8 mouse cellular contexts compared by ENCODE assay signal in genomic region chr4:147814592-147815167, GRCm38 (mm10). TPM values are rescaled to one million over a fixed set of nuclear protein-coding genes. Genes with fewer than 3 reads are reported as not detected.
A peak's percentile ranks its signal among the peaks of the same experiment; 100 is the strongest.
DNase-seq lines count a peak whose midpoint lies in the region; ATAC-seq lines count a peak whose summit lies in the region.

No protein-coding gene starts in this region.

- no peak overlapping the region for H3K27ac ChIP-seq in forebrain, embryonic 14.5 days (ENCODE audit: low read depth, low read length)
- no peak overlapping the region for H3K27ac ChIP-seq in forebrain, embryonic 15.5 days (replicated peaks)
- H3K27ac ChIP-seq in liver, embryonic 11.5 days (ENCODE audit: low read depth, low read length) = no peak overlapping the region
- H3K27ac ChIP-seq in intestine, embryonic 16.5 days (ENCODE audit: low read length) = no peak overlapping the region

- no peak overlapping the region for H3K4me2 ChIP-seq in forebrain, embryonic 14.5 days (ENCODE audit: low read length)
- H3K4me2 ChIP-seq in forebrain, embryonic 15.5 days (replicated peaks) = no peak overlapping the region
- H3K4me2 ChIP-seq in liver, embryonic 11.5 days = peak overlapping the region; percentile 15; the same call in 1 of the 2 replicates
- H3K4me2 ChIP-seq in intestine, embryonic 16.5 days (ENCODE audit: low read depth, low read length) = no peak overlapping the region

- H3K27me3 ChIP-seq in forebrain, embryonic 14.5 days (replicated peaks; ENCODE audit: control insufficient read depth, insufficient read depth, low read length) = no peaks in the 10 kb centered on the region
- no peaks in the 10 kb centered on the region for H3K27me3 ChIP-seq in forebrain, embryonic 15.5 days
- no peaks in the 10 kb centered on the region for H3K27me3 ChIP-seq in liver, embryonic 11.5 days (replicated peaks; ENCODE audit: control insufficient read depth, insufficient read depth, low read length)
- H3K27me3 ChIP-seq in intestine, embryonic 16.5 days (replicated peaks; ENCODE audit: control insufficient read depth, insufficient read depth, low read length) = no peaks in the 10 kb centered on the region

- ATAC-seq in forebrain, embryonic 14.5 days = no peak
- no peak for ATAC-seq in forebrain, embryonic 15.5 days (replicated peaks)
- ATAC-seq in liver, embryonic 11.5 days (replicated peaks; ENCODE audit: low FRiP score) = peak; percentile 27
- ATAC-seq in intestine, embryonic 16.5 days = no peak

- 0 out of 2 replicates have a peak, but pooled peaks cover 4% of the 10 kb centered on the region for H3K9me3 ChIP-seq in forebrain, embryonic 14.5 days (replicated peaks; ENCODE audit: control insufficient read depth, low read length)
- peaks cover 7% of the 10 kb centered on the region; the same call in 1 of the 2 replicates for H3K9me3 ChIP-seq in forebrain, embryonic 15.5 days
- no peaks in the 10 kb centered on the region for H3K9me3 ChIP-seq in liver, embryonic 11.5 days (ENCODE audit: control insufficient read depth, low read length)
- peaks cover 5% of the 10 kb centered on the region; the same call in 1 of the 2 replicates for H3K9me3 ChIP-seq in intestine, embryonic 16.5 days (ENCODE audit: control insufficient read depth, low read length)

- DNase-seq in forebrain, embryonic 14.5 days (ENCODE audit: low spot score) = peak; percentile 7
- peak; percentile 56 for DNase-seq in thymus, postnatal 0 days (ENCODE audit: low spot score)
- DNase-seq in thymus, adult 18-20 months = no peak
- DNase-seq in liver, embryonic 11.5 days (ENCODE audit: low spot score) = no peak
- no peak for DNase-seq in gastrocnemius, adult 18-20 months (ENCODE audit: low spot score)
- no peak for DNase-seq in left cerebral cortex, postnatal 36 days (ENCODE audit: low spot score in 2 of 2)

- H3K4me1 ChIP-seq in forebrain, embryonic 14.5 days (ENCODE audit: control insufficient read depth, insufficient read depth, low read length) = no peaks in the 10 kb centered on the region
- H3K4me1 ChIP-seq in forebrain, embryonic 15.5 days = no peaks in the 10 kb centered on the region
- H3K4me1 ChIP-seq in liver, embryonic 11.5 days (replicated peaks; ENCODE audit: control insufficient read depth, insufficient read depth, low read length) = no peaks in the 10 kb centered on the region
- no peaks in the 10 kb centered on the region for H3K4me1 ChIP-seq in intestine, embryonic 16.5 days (ENCODE audit: control insufficient read depth, insufficient read depth, low read length)

- intact Hi-C loops in left cerebral cortex, postnatal 36 days (cut with DNase I) = no loop called here

- H3K36me3 ChIP-seq in forebrain, embryonic 14.5 days (ENCODE audit: control insufficient read depth, insufficient read depth, low read length) = no peaks in the 10 kb centered on the region
- H3K36me3 ChIP-seq in forebrain, embryonic 15.5 days = no peaks in the 10 kb centered on the region
- H3K36me3 ChIP-seq in liver, embryonic 11.5 days (ENCODE audit: control insufficient read depth, insufficient read depth, low read length) = no peaks in the 10 kb centered on the region
- no peaks in the 10 kb centered on the region for H3K36me3 ChIP-seq in intestine, embryonic 16.5 days (ENCODE audit: control insufficient read depth, insufficient read depth, low read length)

- WGBS in forebrain, embryonic 14.5 days = 82% methylated on average over 2 of the region's 2 CpGs
- 84% methylated on average over 2 of the region's 2 CpGs for WGBS in forebrain, embryonic 15.5 days
- 46% methylated on average over 2 of the region's 2 CpGs for WGBS in liver, embryonic 11.5 days
- 86% methylated on average over 2 of the region's 2 CpGs for WGBS in intestine, embryonic 16.5 days

- H3K4me3 ChIP-seq in forebrain, embryonic 14.5 days (ENCODE audit: low read depth, low read length) = no peak overlapping the region
- H3K4me3 ChIP-seq in forebrain, embryonic 15.5 days = no peak overlapping the region
- no peak overlapping the region for H3K4me3 ChIP-seq in liver, embryonic 11.5 days (ENCODE audit: low read depth, low read length)
- H3K4me3 ChIP-seq in intestine, embryonic 16.5 days (ENCODE audit: low read length) = no peak overlapping the region

- H3K9ac ChIP-seq in forebrain, embryonic 14.5 days (ENCODE audit: low read length) = no peak overlapping the region
- no peak overlapping the region for H3K9ac ChIP-seq in forebrain, embryonic 15.5 days (replicated peaks)
- no peak overlapping the region for H3K9ac ChIP-seq in liver, embryonic 11.5 days (ENCODE audit: low read depth, low read length)
- H3K9ac ChIP-seq in intestine, embryonic 16.5 days (ENCODE audit: low read depth, low read length) = no peak overlapping the region

RNA-seq across cellular contexts. Expression of gene Zfp984, which starts 5.1 kb away (rescaled TPM):
- polyA plus RNA-seq in forebrain, embryonic 14.5 days (2014; fragmentation: Nextera tagmentation; extraction: Ambion mirVana) = 6.1 and 6.2 TPM in 2 replicates
- 4.9 and 5.3 TPM in 2 replicates for polyA plus RNA-seq in forebrain, embryonic 15.5 days (2015; fragmentation: Nextera tagmentation; extraction: Ambion mirVana)
- 16.4 TPM in 2 replicates for polyA plus RNA-seq in thymus, postnatal 0 days (2015; fragmentation: Nextera tagmentation; extraction: Ambion mirVana)
- polyA plus RNA-seq in liver, embryonic 11.5 days (2014; fragmentation: Nextera tagmentation; extraction: Ambion mirVana) = 15.1 and 15.7 TPM in 2 replicates
- total RNA-seq in gastrocnemius, adult 18-20 months (2021) = 1 to 10 TPM; 1.2 to 1.3 TPM
- total RNA-seq in left cerebral cortex, postnatal 36 days (2021) = 1 to 10 TPM; 1.9 to 2.0 TPM
- 12.8 and 13.6 TPM in 2 replicates for polyA plus RNA-seq in intestine, embryonic 16.5 days (2015; fragmentation: Nextera tagmentation; extraction: Ambion mirVana)

RNA-seq across cellular contexts. Expression of gene Zfp933, which starts 33.5 kb away (rescaled TPM):
- polyA plus RNA-seq in forebrain, embryonic 14.5 days (2014; fragmentation: Nextera tagmentation; extraction: Ambion mirVana) = 8.4 and 12.5 TPM in 2 replicates
- 8.3 and 10.7 TPM in 2 replicates for polyA plus RNA-seq in forebrain, embryonic 15.5 days (2015; fragmentation: Nextera tagmentation; extraction: Ambion mirVana)
- polyA plus RNA-seq in thymus, postnatal 0 days (2015; fragmentation: Nextera tagmentation; extraction: Ambion mirVana) = 4.5 and 5.6 TPM in 2 replicates
- 2.9 and 3.1 TPM in 2 replicates for polyA plus RNA-seq in liver, embryonic 11.5 days (2014; fragmentation: Nextera tagmentation; extraction: Ambion mirVana)
- 1 to 10 TPM; 7.8 to 9.0 TPM for total RNA-seq in gastrocnemius, adult 18-20 months (2021)
- 10 to 100 TPM; 15.2 to 21.5 TPM for total RNA-seq in left cerebral cortex, postnatal 36 days (2021)
- polyA plus RNA-seq in intestine, embryonic 16.5 days (2015; fragmentation: Nextera tagmentation; extraction: Ambion mirVana) = 3.5 and 4.3 TPM in 2 replicates

RNA-seq across cellular contexts. Expression of gene Miip, which starts 53.9 kb away (rescaled TPM):
- 36.6 and 37.1 TPM in 2 replicates for polyA plus RNA-seq in forebrain, embryonic 14.5 days (2014; fragmentation: Nextera tagmentation; extraction: Ambion mirVana)
- 55.0 and 55.3 TPM in 2 replicates for polyA plus RNA-seq in forebrain, embryonic 15.5 days (2015; fragmentation: Nextera tagmentation; extraction: Ambion mirVana)
- polyA plus RNA-seq in thymus, postnatal 0 days (2015; fragmentation: Nextera tagmentation; extraction: Ambion mirVana) = 73.5 and 88.4 TPM in 2 replicates
- polyA plus RNA-seq in liver, embryonic 11.5 days (2014; fragmentation: Nextera tagmentation; extraction: Ambion mirVana) = 40.7 and 47.4 TPM in 2 replicates
- total RNA-seq in gastrocnemius, adult 18-20 months (2021) = 1 to 10 TPM; 4.5 to 6.1 TPM
- total RNA-seq in left cerebral cortex, postnatal 36 days (2021) = 10 to 100 TPM; 12.8 to 22.4 TPM
- polyA plus RNA-seq in intestine, embryonic 16.5 days (2015; fragmentation: Nextera tagmentation; extraction: Ambion mirVana) = 33.5 and 38.1 TPM in 2 replicates

RNA-seq across cellular contexts. Expression of gene Fv1, which starts 54.1 kb away (rescaled TPM):
- polyA plus RNA-seq in forebrain, embryonic 14.5 days (2014; fragmentation: Nextera tagmentation; extraction: Ambion mirVana) = 9.5 and 10.2 TPM in 2 replicates
- 12.7 and 12.8 TPM in 2 replicates for polyA plus RNA-seq in forebrain, embryonic 15.5 days (2015; fragmentation: Nextera tagmentation; extraction: Ambion mirVana)
- 4.7 and 4.9 TPM in 2 replicates for polyA plus RNA-seq in thymus, postnatal 0 days (2015; fragmentation: Nextera tagmentation; extraction: Ambion mirVana)
- polyA plus RNA-seq in liver, embryonic 11.5 days (2014; fragmentation: Nextera tagmentation; extraction: Ambion mirVana) = 7.0 and 7.7 TPM in 2 replicates
- total RNA-seq in gastrocnemius, adult 18-20 months (2021) = 1 to 10 TPM; 5.5 to 7.0 TPM
- 1 to 10 TPM; 8.7 to 9.5 TPM for total RNA-seq in left cerebral cortex, postnatal 36 days (2021)
- polyA plus RNA-seq in intestine, embryonic 16.5 days (2015; fragmentation: Nextera tagmentation; extraction: Ambion mirVana) = 7.4 and 7.6 TPM in 2 replicates

Comparison
In these comparisons a context has a peak if more than half of its experiments do, and no peak if none do; other contexts are left out.
1. DNase-seq: peak in forebrain, embryonic 14.5 days (single experiment) and thymus, postnatal 0 days (single experiment); none in thymus, adult 18-20 months (0 of 2), liver, embryonic 11.5 days (single experiment), gastrocnemius, adult 18-20 months (single experiment) and left cerebral cortex, postnatal 36 days (0 of 2).